Mouse (Mus musculus) kidney, embryonic 16.5 days (tissue): ENCODE data around the gene Sh3glb1. TPM values are rescaled to one million over a fixed set of nuclear protein-coding genes. Genes with fewer than 3 reads are reported as not detected.

Experiments
- ATAC-seq: fragments of 200-750 bp; cut with Nextera tagmentation; 2 replicates; pipeline ENCODE4 v1.8.0; 2017; ENCODE audit warnings: moderate TSS enrichment; ENCODE audit not compliant: low FRiP score, low TSS enrichment
- H3K27ac ChIP-seq: fragments of 300-500 bp; sonication (generic); 2 replicates; pipeline ENCODE4 v1.5.1; 2014; ENCODE audit warnings: low read length
- H3K27me3 ChIP-seq: fragments of 300-500 bp; sonication (generic); 2 replicates; pipeline ENCODE4 v1.6.1; 2014; ENCODE audit warnings: low read length, control low read depth, mixed read lengths; ENCODE audit not compliant: insufficient read depth
- H3K36me3 ChIP-seq: fragments of 300-500 bp; sonication (generic); 2 replicates; pipeline ENCODE4 v1.6.1; 2014; ENCODE audit warnings: low read length, control low read depth, mixed read lengths; ENCODE audit not compliant: insufficient read depth
- H3K4me1 ChIP-seq: fragments of 300-500 bp; sonication (generic); 2 replicates; pipeline ENCODE4 v1.6.1; 2014; ENCODE audit warnings: low read length, control low read depth, mixed read lengths; ENCODE audit not compliant: insufficient read depth
- H3K4me2 ChIP-seq: fragments of 300-500 bp; sonication (generic); replicated peaks from 2 replicates; pipeline ENCODE4 v1.6.1; 2014; ENCODE audit warnings: low read depth, low read length
- H3K4me3 ChIP-seq: fragments of 300-500 bp; sonication (generic); 2 replicates; pipeline ENCODE4 v1.5.1; 2014; ENCODE audit warnings: mild to moderate bottlenecking, low read length
- H3K9ac ChIP-seq: fragments of 300-500 bp; sonication (generic); replicated peaks from 2 replicates; pipeline ENCODE4 v1.6.1; 2014; ENCODE audit warnings: low read length
- H3K9me3 ChIP-seq: fragments of 300-500 bp; sonication (generic); 2 replicates; pipeline ENCODE4 v1.6.1; 2016; ENCODE audit warnings: low read length, control low read depth
- WGBS: fragments of 180-500 bp; shearing (Covaris S2); extraction: QIAGEN DNeasy Blood & Tissue Kit; methylation state at CpG from one replicate; pipeline ENCODE4 v1.1.7; 2014; 5-methylcytosine and 5-hydroxymethylcytosine counted together
- polyA plus RNA-seq: library from polyadenylated mRNA; unstranded; fragments of >200 nt; fragmentation: Nextera tagmentation; extraction: Ambion mirVana; gene quantifications from 2 replicates; pipeline ENCODE4 v1.2.1, GENCODE M21; 2015

Sh3glb1 gene
- polyA plus RNA-seq, 1 experiment from 2014 or later: 94.9 TPM

- Histone ChIP-seq H3K9me3 (no peaks in the 10 kb centered on the region), H3K27me3 (no peaks in the 10 kb centered on the region), H3K27ac (no peak overlapping the region), H3K36me3 (peaks cover 3% of the 10 kb centered on the region; the same call in 1 of the 2 replicates), H3K4me1 (peaks cover 36% of the 10 kb centered on the region), H3K9ac (no peak overlapping the region), H3K4me2 (no peak overlapping the region), H3K4me3 (no peak overlapping the region)
- 84% methylated on average over 3 of the region's 3 CpGs for WGBS
- ATAC-seq: no peak
Observed at GRCm38 (mm10) chr3:144717121-144717520, 3.0 kb downstream of the Sh3glb1 start.

GRCm38 (mm10) chr3:144715901-144716300 lies 4.2 kb downstream of the Sh3glb1 start:
- Histone ChIP-seq H3K36me3 (peaks cover 12% of the 10 kb centered on the region), H3K9me3 (no peaks in the 10 kb centered on the region), H3K27me3 (no peaks in the 10 kb centered on the region), H3K4me3 (no peak overlapping the region), H3K4me1 (peaks cover 33% of the 10 kb centered on the region), H3K4me2 (no peak overlapping the region), H3K27ac (no peak overlapping the region), H3K9ac (no peak overlapping the region)
- 40% methylated on average over 9 of the region's 9 CpGs for WGBS
- no peak for ATAC-seq

- no peaks in the 10 kb centered on the region for H3K9me3 ChIP-seq
- no peak overlapping the region for H3K27ac ChIP-seq
- H3K4me3 ChIP-seq: no peak overlapping the region
- ATAC-seq: no peak
- WGBS: 72% methylated on average over 7 of the region's 7 CpGs
- peaks cover 13% of the 10 kb centered on the region for H3K36me3 ChIP-seq
- no peaks in the 10 kb centered on the region for H3K27me3 ChIP-seq
- no peak overlapping the region for H3K4me2 ChIP-seq
- H3K9ac ChIP-seq: no peak overlapping the region
- H3K4me1 ChIP-seq: peaks cover 30% of the 10 kb centered on the region
Observed at GRCm38 (mm10) chr3:144715033-144715432, 5.1 kb downstream of the Sh3glb1 start.

DNA sequence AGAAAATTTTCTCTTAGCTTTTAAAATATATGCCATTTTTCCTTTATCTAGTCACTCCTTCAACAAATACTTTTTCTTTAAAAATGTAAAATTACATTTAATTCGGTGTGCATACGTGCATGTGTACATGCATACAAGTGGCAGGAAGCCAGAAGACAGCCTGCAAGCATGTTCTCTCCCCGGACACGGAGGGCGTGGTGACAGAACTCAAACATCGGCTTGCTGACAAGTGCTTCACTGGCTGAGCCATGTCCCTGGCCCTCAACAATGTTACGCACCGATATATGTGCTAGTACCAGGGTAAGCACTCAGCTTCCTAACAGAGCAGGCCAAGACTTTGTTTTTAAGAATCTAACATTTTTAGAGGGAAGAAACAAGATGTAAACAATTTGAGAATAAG lies 5.5 kb downstream of the Sh3glb1 start:
- H3K9ac ChIP-seq: no peak overlapping the region
- no peaks in the 10 kb centered on the region for H3K27me3 ChIP-seq
- no peak for ATAC-seq
- H3K4me2 ChIP-seq: no peak overlapping the region
- no peak overlapping the region for H3K27ac ChIP-seq
- no peaks in the 10 kb centered on the region for H3K9me3 ChIP-seq
- no peak overlapping the region for H3K4me3 ChIP-seq
- H3K4me1 ChIP-seq: peaks cover 30% of the 10 kb centered on the region
- 80% methylated on average over 8 of the region's 8 CpGs for WGBS
- peaks cover 13% of the 10 kb centered on the region for H3K36me3 ChIP-seq

DNA sequence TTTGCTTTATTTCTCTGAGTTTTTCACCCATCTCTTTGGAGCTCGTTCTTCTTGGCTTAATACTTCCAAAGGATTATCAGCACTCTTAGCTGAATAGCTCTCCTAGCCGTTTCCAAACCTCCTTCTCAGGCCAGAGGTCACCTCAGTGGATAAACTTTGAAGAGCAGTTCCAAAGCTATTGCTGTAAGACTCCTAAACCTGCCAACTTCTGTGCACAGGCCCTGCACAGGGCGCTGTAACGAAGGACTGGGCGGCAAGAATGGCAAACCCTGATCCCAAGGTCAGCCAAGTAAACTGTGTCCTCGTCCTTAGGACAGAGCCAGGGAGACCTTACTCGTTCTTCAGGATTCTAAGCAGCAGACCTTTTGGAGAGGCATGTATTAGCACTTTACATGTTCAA lies 6.0 kb downstream of the Sh3glb1 start:
- Histone ChIP-seq H3K27ac (no peak overlapping the region; the same call in 1 of the 2 replicates), H3K36me3 (peaks cover 13% of the 10 kb centered on the region), H3K4me3 (no peak overlapping the region), H3K9me3 (no peaks in the 10 kb centered on the region), H3K27me3 (no peaks in the 10 kb centered on the region), H3K4me1 (peaks cover 30% of the 10 kb centered on the region), H3K4me2 (no peak overlapping the region), H3K9ac (no peak overlapping the region)
- 54% methylated on average over 7 of the region's 7 CpGs for WGBS
- ATAC-seq: no peak

- peaks cover 18% of the 10 kb centered on the region for H3K4me1 ChIP-seq
- H3K4me2 ChIP-seq: no peak overlapping the region
- H3K36me3 ChIP-seq: peaks cover 28% of the 10 kb centered on the region
- H3K27ac ChIP-seq: no peak overlapping the region
- no peak overlapping the region for H3K4me3 ChIP-seq
- H3K9ac ChIP-seq: no peak overlapping the region
- H3K9me3 ChIP-seq: no peaks in the 10 kb centered on the region
- no peak for ATAC-seq
- H3K27me3 ChIP-seq: no peaks in the 10 kb centered on the region
- 83% methylated on average over 6 of the region's 6 CpGs for WGBS
Observed at GRCm38 (mm10) chr3:144711607-144712206, 8.4 kb downstream of the Sh3glb1 start.

GRCm38 (mm10) chr3:144708612-144709011 lies 11.5 kb downstream of the Sh3glb1 start:
- Histone ChIP-seq H3K4me3 (no peak overlapping the region), H3K9me3 (no peaks in the 10 kb centered on the region), H3K4me1 (no peaks in the 10 kb centered on the region), H3K27me3 (no peaks in the 10 kb centered on the region), H3K4me2 (no peak overlapping the region), H3K36me3 (peaks cover 29% of the 10 kb centered on the region), H3K9ac (no peak overlapping the region), H3K27ac (no peak overlapping the region)
- ATAC-seq: no peak
- WGBS: 88% methylated on average over 5 of the region's 5 CpGs

GRCm38 (mm10) chr3:144703959-144704358 lies 16.2 kb downstream of the Sh3glb1 start:
- Histone ChIP-seq H3K4me3 (no peak overlapping the region), H3K27ac (no peak overlapping the region), H3K4me1 (no peaks in the 10 kb centered on the region), H3K36me3 (peaks cover 29% of the 10 kb centered on the region), H3K4me2 (no peak overlapping the region), H3K27me3 (no peaks in the 10 kb centered on the region), H3K9me3 (no peaks in the 10 kb centered on the region), H3K9ac (no peak overlapping the region)
- WGBS: 89% methylated on average over 6 of the region's 6 CpGs
- ATAC-seq: no peak

DNA sequence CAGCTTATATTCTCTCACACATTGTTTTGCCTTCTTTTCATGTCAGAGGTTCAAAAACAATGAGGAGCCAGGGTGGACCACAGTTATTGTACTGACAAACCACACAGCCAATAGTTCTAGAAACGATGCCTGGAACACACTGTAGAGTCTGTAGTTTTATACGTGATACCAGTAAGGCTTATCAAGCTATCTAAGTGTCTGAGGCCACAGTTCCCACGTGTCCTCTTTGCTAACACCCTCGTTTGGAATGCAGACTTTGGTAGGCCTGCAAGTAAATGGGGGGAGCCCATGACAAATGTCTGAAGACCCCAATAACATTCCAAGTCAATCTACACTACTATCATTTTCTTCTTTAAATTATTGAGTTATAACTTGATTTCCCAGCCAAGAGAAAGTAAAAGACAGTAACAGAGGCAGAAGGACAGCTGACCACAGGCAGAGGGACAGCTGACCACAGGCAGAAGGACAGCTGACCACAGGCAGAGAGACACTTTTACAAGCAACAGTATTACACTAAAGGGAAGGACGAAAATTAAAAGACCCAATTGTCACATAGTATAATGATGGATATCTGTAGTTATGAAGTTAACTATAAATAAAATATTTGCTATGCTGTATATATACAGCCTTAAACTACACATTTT lies 21.2 kb downstream of the Sh3glb1 start:
- WGBS: 83% methylated on average over 5 of the region's 5 CpGs
- H3K4me3 ChIP-seq: no peak overlapping the region
- no peak overlapping the region for H3K4me2 ChIP-seq
- peaks cover 41% of the 10 kb centered on the region for H3K36me3 ChIP-seq
- H3K4me1 ChIP-seq: no peaks in the 10 kb centered on the region
- H3K9me3 ChIP-seq: no peaks in the 10 kb centered on the region
- H3K27ac ChIP-seq: no peak overlapping the region
- ATAC-seq: no peak
- no peaks in the 10 kb centered on the region for H3K27me3 ChIP-seq
- no peak overlapping the region for H3K9ac ChIP-seq

GRCm38 (mm10) chr3:144697942-144698341 lies 22.2 kb downstream of the Sh3glb1 start:
- Histone ChIP-seq H3K4me1 (no peaks in the 10 kb centered on the region), H3K36me3 (peaks cover 45% of the 10 kb centered on the region), H3K4me3 (no peak overlapping the region), H3K27me3 (no peaks in the 10 kb centered on the region), H3K4me2 (no peak overlapping the region), H3K9me3 (no peaks in the 10 kb centered on the region), H3K9ac (no peak overlapping the region), H3K27ac (no peak overlapping the region)
- no peak for ATAC-seq
- 90% methylated on average over 3 of the region's 3 CpGs for WGBS
